Mouse (Mus musculus): ENCODE data around the gene St3gal6.

- TF ChIP-seq ZKSCAN1 (IDR thresholded peaks at IDR 0.05; ENCODE audit: low read depth, low read length) (no peak), RAD21 (IDR thresholded peaks at IDR 0.05; ENCODE audit: low read depth, low read length) (no peak), POLR2A (IDR thresholded peaks at IDR 0.05; ENCODE audit: control insufficient read depth in 1 of 2, insufficient read depth in 1 of 2, low read depth in 1 of 2, low read length in 2 of 2, poor library complexity in 1 of 2) (no peak), CTCF (IDR thresholded peaks at IDR 0.05 in 2 of 3, conservative IDR thresholded peaks at IDR 0.05 in 1 of 3; ENCODE audit: control insufficient read depth in 1 of 3, insufficient read depth in 1 of 3, low read depth in 2 of 3, low read length in 3 of 3, poor library complexity in 1 of 3, severe bottlenecking in 1 of 3) (no peak), TAL1 (IDR thresholded peaks at IDR 0.05; ENCODE audit: low read length) (no peak), GATA1 (IDR thresholded peaks at IDR 0.05; ENCODE audit: low read depth, low read length) (no peak), EP300 (IDR thresholded peaks at IDR 0.05; ENCODE audit: low read depth in 1 of 2, low read length in 2 of 2) (no peak), TCF12 (IDR thresholded peaks at IDR 0.05; ENCODE audit: low read depth, low read length) (no peak), SMC3 (IDR thresholded peaks at IDR 0.05; ENCODE audit: low read depth, low read length) (no peak), MXI1 (IDR thresholded peaks at IDR 0.05; ENCODE audit: low read depth, low read length) (no peak)
Measured at GRCm38 (mm10) chr16:58421696-58422354, 102.2 kb downstream of the St3gal6 start.

All from MEL (cell line).